Mouse (Mus musculus): ENCODE measurements around the gene Prpf38a.

Prpf38a gene

GRCm38 (mm10) chr4:108578840-108579742 lies at the start of gene Prpf38a, which contains the start of gene Orc1:
Prpf38a (minus strand) TSS chr4:108579336.
Orc1 (plus strand) TSS chr4:108579423.
- DNase-seq (ENCODE audit: low read depth, low spot score) = peak; percentile 99

- no peak for DNase-seq (ENCODE audit: low read depth, low spot score)
These were observed 47.9 kb upstream of the Prpf38a start for GRCm38 (mm10) chr4:108627066-108627465.

GRCm38 (mm10) chr4:108621504-108621903 lies 42.4 kb upstream of the Prpf38a start:
- DNase-seq (ENCODE audit: low read depth, low spot score) = peak; percentile 79

DNA sequence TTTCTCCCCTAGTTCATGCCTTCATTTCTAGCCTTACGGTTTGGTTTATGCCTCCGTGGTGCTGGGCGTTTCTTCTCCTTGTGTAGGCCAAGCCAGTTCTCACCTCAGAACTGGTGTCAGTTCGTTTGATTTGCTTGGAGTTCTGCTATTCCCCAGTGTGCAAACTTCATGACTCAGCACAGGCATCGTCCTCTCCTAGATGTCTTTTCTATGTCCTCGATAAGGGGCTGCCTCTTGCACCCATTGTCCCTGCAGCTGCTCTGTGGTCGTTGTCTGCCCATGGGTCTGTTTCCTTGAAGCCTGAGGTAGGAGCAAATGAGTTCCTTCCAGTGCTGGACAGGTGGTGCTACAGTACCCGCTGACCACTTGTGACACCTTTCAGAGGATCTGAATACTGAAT lies 41.4 kb upstream of the Prpf38a start:
- DNase-seq (ENCODE audit: low read depth, low spot score) = no peak

DNA sequence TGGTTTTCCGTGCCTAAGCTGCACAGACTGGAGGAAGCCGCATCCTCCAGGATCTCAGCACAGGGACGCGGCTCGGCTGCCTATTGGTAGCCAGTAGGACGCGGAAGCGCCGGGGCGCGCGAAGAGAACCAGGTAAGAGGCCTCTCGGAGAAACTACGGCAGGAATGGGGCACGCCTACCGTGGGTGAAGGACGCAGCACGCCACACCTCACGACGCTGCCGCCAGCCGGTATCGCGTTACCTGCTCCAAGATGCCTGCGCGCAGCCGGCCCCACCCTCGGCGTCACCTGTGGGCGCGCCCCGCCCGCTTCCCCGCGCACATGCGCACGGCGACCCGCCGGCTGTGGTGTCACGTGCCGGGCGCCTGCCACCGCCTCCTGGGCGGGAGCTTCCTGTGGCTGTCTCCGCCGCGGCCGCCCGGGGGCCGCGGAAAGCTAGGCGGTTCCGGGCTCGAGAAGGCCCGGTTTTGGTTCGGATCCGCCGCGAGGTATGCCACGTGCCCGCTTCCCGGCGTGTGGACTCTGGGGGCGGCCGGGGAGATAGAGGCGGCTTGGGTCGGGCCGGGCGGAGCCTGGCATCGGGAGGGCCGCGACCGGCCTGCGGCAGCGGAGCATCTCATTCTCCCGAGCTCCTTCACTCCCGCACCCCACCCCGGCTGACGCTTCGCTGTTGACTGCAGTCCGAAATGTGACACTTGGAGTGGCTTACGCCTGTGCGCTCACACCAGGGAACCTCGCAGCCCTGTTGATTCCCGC lies 40.6 kb upstream of the Prpf38a start, which contains the start of gene Cc2d1b:
Gene Cc2d1b (plus strand): TSS at position 354 of the 755 bp plus-strand sequence.
- peak; percentile 98 for DNase-seq (ENCODE audit: low read depth, low spot score)

DNA sequence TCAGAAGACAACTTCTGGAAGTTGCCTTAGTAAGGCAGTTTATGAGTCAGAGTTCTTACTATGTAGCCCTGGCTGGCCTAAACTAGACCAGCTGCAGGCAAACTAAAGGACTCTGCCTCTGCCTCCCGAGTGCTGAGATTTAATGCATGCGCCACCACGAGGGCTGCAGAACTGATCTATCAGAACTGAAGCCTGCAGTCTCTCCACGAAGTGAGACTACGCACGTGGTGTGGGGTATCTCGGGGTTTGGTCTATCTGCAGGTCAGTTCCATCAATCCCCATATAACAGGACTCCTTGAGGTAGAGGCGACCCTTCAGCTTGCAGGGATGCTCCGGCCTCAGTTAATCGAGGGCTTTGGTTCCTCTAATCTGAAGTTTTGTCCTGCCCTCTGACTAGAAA lies 40.0 kb upstream of the Prpf38a start:
- no peak for DNase-seq (ENCODE audit: low read depth, low spot score)

DNA sequence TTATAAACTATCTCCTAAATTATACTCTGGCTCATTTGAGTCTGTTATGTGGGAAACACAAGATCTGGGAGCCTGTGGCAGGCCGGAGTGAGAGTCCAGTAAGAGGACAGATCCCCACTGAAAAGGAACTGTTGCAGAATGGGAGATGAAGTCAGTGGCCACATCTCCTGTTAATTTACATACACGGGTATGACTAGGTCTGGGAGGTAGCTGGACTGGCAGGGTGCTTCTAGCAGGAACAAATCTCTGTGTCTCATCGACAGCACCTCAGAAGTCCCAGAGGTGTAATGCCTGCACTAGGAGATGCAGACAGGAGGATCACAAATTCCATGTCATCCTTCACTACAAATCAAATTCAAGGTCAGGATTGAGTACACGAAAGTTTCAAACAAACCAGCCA lies 39.5 kb upstream of the Prpf38a start:
- DNase-seq (ENCODE audit: low read depth, low spot score) = no peak

GRCm38 (mm10) chr4:108610935-108611334 lies 31.8 kb upstream of the Prpf38a start:
- no peak for DNase-seq (ENCODE audit: low read depth, low spot score)

- DNase-seq (ENCODE audit: low read depth, low spot score) = no peak
These were observed 29.5 kb upstream of the Prpf38a start for GRCm38 (mm10) chr4:108608651-108609050.

- DNase-seq (ENCODE audit: low read depth, low spot score) = no peak
These were observed 22.7 kb upstream of the Prpf38a start for GRCm38 (mm10) chr4:108601870-108602269.

DNA sequence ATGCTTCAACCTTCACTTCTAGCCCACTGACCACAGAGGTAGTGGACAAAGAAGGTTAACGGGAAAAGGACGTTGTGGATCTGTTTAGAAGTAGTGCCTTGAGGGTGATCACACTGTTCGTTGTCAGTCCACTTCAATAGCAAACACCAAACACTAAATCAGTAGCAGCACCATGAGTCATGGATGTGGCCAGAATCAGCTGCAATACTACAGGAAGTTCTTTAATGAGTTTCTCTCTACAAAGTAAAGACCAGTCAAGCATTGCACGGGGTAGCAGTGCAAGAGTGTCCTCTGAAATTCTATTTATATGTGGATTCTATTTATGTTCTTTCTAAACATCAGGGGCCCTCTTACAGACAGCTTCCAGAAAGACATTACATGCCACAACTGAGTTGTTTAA lies 19.2 kb upstream of the Prpf38a start:
- no peak for DNase-seq (ENCODE audit: low read depth, low spot score)

GRCm38 (mm10) chr4:108595785-108596184 lies 16.6 kb upstream of the Prpf38a start:
- DNase-seq (ENCODE audit: low read depth, low spot score) = no peak

DNA sequence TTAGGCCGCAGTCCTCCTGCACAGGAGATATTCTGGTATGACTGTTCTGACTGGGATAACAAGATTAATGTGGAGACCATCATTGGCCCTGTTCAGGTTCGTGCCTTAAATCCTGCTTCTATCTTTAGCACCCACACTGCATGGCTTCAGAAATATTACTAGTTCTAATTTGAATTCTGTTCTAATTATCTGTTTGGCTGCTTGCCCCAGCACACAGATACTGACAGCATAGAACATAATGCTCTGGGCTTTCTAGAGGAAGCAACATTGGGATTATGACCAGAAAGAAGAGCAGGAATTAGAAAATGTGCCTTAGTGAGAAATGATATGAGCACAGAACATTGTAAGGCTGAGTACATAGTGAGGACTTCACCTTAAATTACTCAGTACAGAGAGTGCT lies 14.2 kb upstream of the Prpf38a start:
- DNase-seq (ENCODE audit: low read depth, low spot score) = no peak

DNA sequence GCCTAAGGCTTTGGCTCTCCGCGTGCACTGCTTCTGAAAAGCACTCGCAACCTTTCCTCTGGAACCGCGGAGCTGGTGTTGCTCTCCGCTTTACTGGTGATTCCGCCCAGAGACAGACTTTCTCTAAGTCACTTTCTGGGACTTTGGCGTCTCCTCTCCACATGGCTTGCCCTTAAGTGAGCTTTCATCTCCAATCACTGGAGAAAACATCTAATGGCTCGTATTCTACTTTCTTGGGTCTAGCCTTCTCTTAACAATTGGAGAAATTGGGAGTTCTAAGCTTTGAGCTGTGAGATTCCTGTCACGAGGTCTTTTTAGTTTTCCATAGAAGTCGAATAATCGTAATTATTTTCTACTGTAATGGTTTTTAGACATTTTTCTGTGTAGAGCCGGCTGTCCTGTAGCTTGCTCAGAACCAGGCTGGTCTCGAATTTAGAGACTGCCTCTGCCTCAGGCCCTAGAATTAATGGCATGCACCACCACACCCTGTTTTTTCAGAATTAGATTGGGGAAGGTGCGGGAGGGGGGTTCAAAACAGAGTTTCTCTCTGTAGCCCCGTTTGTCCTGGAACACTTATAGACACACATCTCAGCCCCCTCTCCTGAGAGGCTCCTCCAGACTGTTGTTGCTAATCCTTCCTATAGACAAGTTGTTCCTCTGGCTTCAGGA lies 741 bp upstream of the Prpf38a start:
- DNase-seq (ENCODE audit: low read depth, low spot score) = peak; percentile 26

DNA sequence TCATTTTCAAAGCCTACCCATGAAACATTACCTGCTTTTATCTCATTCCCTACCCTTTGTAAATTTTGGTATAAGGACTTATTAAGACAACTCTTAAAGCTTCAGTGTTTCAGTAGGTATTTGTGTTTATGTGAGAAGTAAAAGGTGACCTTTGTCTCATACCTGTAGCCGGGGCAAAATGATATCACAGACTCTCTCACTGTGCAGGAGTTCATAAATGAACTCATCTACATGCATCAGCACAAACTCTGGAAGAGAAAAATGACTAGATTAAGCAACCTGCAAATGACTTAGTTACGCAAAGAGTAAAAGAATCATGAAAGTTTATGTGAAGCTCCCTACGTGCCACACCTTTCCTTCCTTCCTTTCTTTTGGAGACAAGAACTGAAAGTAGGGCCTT lies 6.5 kb downstream of the Prpf38a start:
- no peak for DNase-seq (ENCODE audit: low read depth, low spot score)

- no peak for DNase-seq (ENCODE audit: low read depth, low spot score)
These were observed 14.1 kb downstream of the Prpf38a start for GRCm38 (mm10) chr4:108565026-108565425.

- no peak for DNase-seq (ENCODE audit: low read depth, low spot score)
These were observed 39.4 kb downstream of the Prpf38a start for GRCm38 (mm10) chr4:108539701-108540100.

Measured in ZHBTc4 (cell line).